Mouse (Mus musculus) embryonic facial prominence, embryonic 13.5 days (tissue): ENCODE results near the gene Olfr115. TPM values are rescaled to one million over a fixed set of nuclear protein-coding genes. Genes with fewer than 3 reads are reported as not detected.

Experiments
- ATAC-seq: fragments of 200-750 bp; cut with Nextera tagmentation; 2 replicates; pipeline ENCODE4 v1.8.0; 2017; ENCODE audit warnings: low read depth; ENCODE audit not compliant: insufficient number of reproducible peaks, insufficient read depth, low FRiP score, low TSS enrichment
- H3K27ac ChIP-seq: fragments of 300-500 bp; sonication (generic); 2 replicates; pipeline ENCODE4 v1.5.1; 2015; ENCODE audit warnings: moderate library complexity, mild to moderate bottlenecking, inconsistent platforms
- H3K27me3 ChIP-seq: fragments of 300-500 bp; sonication (generic); 2 replicates; pipeline ENCODE4 v1.6.1; 2015; ENCODE audit warnings: mild to moderate bottlenecking, inconsistent platforms
- H3K36me3 ChIP-seq: fragments of 300-500 bp; sonication (generic); 2 replicates; pipeline ENCODE4 v1.6.1; 2015; ENCODE audit warnings: mild to moderate bottlenecking, inconsistent platforms
- H3K4me1 ChIP-seq: fragments of 300-500 bp; sonication (generic); 2 replicates; pipeline ENCODE4 v1.6.1; 2015; ENCODE audit warnings: inconsistent platforms
- H3K4me2 ChIP-seq: fragments of 300-500 bp; sonication (generic); 2 replicates; pipeline ENCODE4 v1.6.1; 2015; ENCODE audit warnings: moderate library complexity, mild to moderate bottlenecking, inconsistent platforms
- H3K4me3 ChIP-seq: fragments of 300-500 bp; sonication (generic); 2 replicates; pipeline ENCODE4 v1.5.1; 2015; ENCODE audit warnings: mild to moderate bottlenecking, inconsistent platforms
- H3K9ac ChIP-seq: fragments of 300-500 bp; sonication (generic); 2 replicates; pipeline ENCODE4 v1.6.1; 2015; ENCODE audit warnings: mild to moderate bottlenecking, inconsistent platforms
- H3K9me3 ChIP-seq: fragments of 300-500 bp; sonication (generic); 2 replicates; pipeline ENCODE4 v1.6.1; 2016; ENCODE audit warnings: inconsistent platforms
- WGBS: fragments of 180-500 bp; shearing (Covaris S2); methylation state at CpG from one replicate; pipeline ENCODE4 v1.1.7; 2015; ENCODE audit warnings: mixed read lengths; 5-methylcytosine and 5-hydroxymethylcytosine counted together
- polyA plus RNA-seq: library from polyadenylated mRNA; unstranded; fragments of >200 nt; fragmentation: Nextera tagmentation; extraction: Ambion mirVana; gene quantifications from 2 replicates; pipeline ENCODE4 v1.2.1, GENCODE M21; 2015

The Olfr115 gene
- not detected in 2 replicates for polyA plus RNA-seq

GRCm38 (mm10) chr17:37627009-37627408, at the start of gene Olfr115, which contains the start of gene Olfr116:
TSS of gene Olfr115 (minus strand) at chr17:37627109.
TSS of gene Olfr116 (minus strand) at chr17:37627199.
- Histone ChIP-seq H3K4me2 (no peak within 1 kb of the TSS), H3K27me3 (no peaks in the 10 kb centered on the region), H3K4me3 (no peak within 1 kb of the TSS), H3K9me3 (peaks cover 10% of the 10 kb centered on the region; the same call in 1 of the 2 replicates), H3K36me3 (no peaks in the 10 kb centered on the region), H3K4me1 (no peaks in the 10 kb centered on the region), H3K27ac (no peak within 1 kb of the TSS), H3K9ac (no peak within 1 kb of the TSS)
- WGBS, result 70% methylated on average over 2 of the region's 2 CpGs
- ATAC-seq, result no peak

GRCm38 (mm10) chr17:37666688-37667087, 39.8 kb upstream of the Olfr115 start, which contains the start of gene Olfr118:
TSS of gene Olfr118 (plus strand) at chr17:37666988.
- Histone ChIP-seq H3K4me1 (no peaks in the 10 kb centered on the region), H3K4me3 (no peak within 1 kb of the TSS), H3K9me3 (no peaks in the 10 kb centered on the region), H3K27ac (no peak within 1 kb of the TSS), H3K36me3 (no peaks in the 10 kb centered on the region), H3K4me2 (no peak within 1 kb of the TSS), H3K27me3 (no peaks in the 10 kb centered on the region), H3K9ac (no peak within 1 kb of the TSS)
- WGBS, result 71% methylated on average over 2 of the region's 2 CpGs
- ATAC-seq, result no peak

GRCm38 (mm10) chr17:37663682-37664081, 36.8 kb upstream of the Olfr115 start, which contains the start of gene Olfr117:
TSS of gene Olfr117 (minus strand) at chr17:37663782.
- no peaks in the 10 kb centered on the region for H3K36me3 ChIP-seq
- ATAC-seq, result no peak

GRCm38 (mm10) chr17:37592643-37593042, 34.3 kb downstream of the Olfr115 start, which contains the start of gene Olfr114:
TSS of gene Olfr114 (minus strand) at chr17:37592743.
- Histone ChIP-seq H3K4me2 (no peak within 1 kb of the TSS), H3K4me3 (no peak within 1 kb of the TSS), H3K9ac (no peak within 1 kb of the TSS), H3K27me3 (no peaks in the 10 kb centered on the region), H3K27ac (no peak within 1 kb of the TSS), H3K9me3 (no peaks in the 10 kb centered on the region; the same call in 1 of the 2 replicates), H3K4me1 (no peaks in the 10 kb centered on the region), H3K36me3 (no peaks in the 10 kb centered on the region)
- ATAC-seq, result no peak

More at GRCm38 (mm10) chr17:37663682-37664081, 36.8 kb upstream of the Olfr115 start, which contains the start of gene Olfr117:
- WGBS, result 57% methylated on average over 1 of the region's 1 CpGs
- H3K27ac ChIP-seq, result no peak within 1 kb of the TSS
- H3K4me2 ChIP-seq, result no peak within 1 kb of the TSS
- H3K4me1 ChIP-seq, result no peaks in the 10 kb centered on the region
- no peak within 1 kb of the TSS for H3K9ac ChIP-seq
- no peaks in the 10 kb centered on the region; the same call in 1 of the 2 replicates for H3K9me3 ChIP-seq
- no peak within 1 kb of the TSS for H3K4me3 ChIP-seq
- H3K27me3 ChIP-seq, result no peaks in the 10 kb centered on the region

- no peak within 1 kb of the TSS for H3K4me3 ChIP-seq
- no peaks in the 10 kb centered on the region for H3K27me3 ChIP-seq
- H3K4me2 ChIP-seq, result no peak within 1 kb of the TSS
- no peak for ATAC-seq
- no peaks in the 10 kb centered on the region for H3K9me3 ChIP-seq
- no peaks in the 10 kb centered on the region for H3K4me1 ChIP-seq
- no peak within 1 kb of the TSS for H3K27ac ChIP-seq
- H3K9ac ChIP-seq, result no peak within 1 kb of the TSS
- no peaks in the 10 kb centered on the region for H3K36me3 ChIP-seq
Measured at GRCm38 (mm10) chr17:37577563-37577962, 49.3 kb downstream of the Olfr115 start, which contains the start of gene Olfr113. TSS of gene Olfr113 (minus strand) at chr17:37577663.

- H3K36me3 ChIP-seq, result no peaks in the 10 kb centered on the region
- no peak within 1 kb of the TSS for H3K4me3 ChIP-seq
- no peak within 1 kb of the TSS for H3K27ac ChIP-seq
- no peaks in the 10 kb centered on the region for H3K9me3 ChIP-seq
- H3K4me2 ChIP-seq, result no peak within 1 kb of the TSS
- H3K4me1 ChIP-seq, result no peaks in the 10 kb centered on the region
- no peak within 1 kb of the TSS for H3K9ac ChIP-seq
- no peak for ATAC-seq
- H3K27me3 ChIP-seq, result no peaks in the 10 kb centered on the region
Measured at GRCm38 (mm10) chr17:37569351-37569750, 57.6 kb downstream of the Olfr115 start, which contains the start of gene Olfr112. TSS of gene Olfr112 (minus strand) at chr17:37569451.

Other genes starting within 250 kb of the Olfr115 start
- not detected in 2 replicates for gene Olfr105-ps, start 248.1 kb downstream of the Olfr115 start, polyA plus RNA-seq
- gene Olfr106-ps, start 236.7 kb downstream of the Olfr115 start, polyA plus RNA-seq, result not detected in 2 replicates
- not detected in 2 replicates for gene Olfr107, start 227.9 kb downstream of the Olfr115 start, polyA plus RNA-seq
- not detected in 2 replicates for gene Olfr108, start 181.6 kb downstream of the Olfr115 start, polyA plus RNA-seq
- not detected in 2 replicates for gene Olfr109, start 168.2 kb downstream of the Olfr115 start, polyA plus RNA-seq
- not detected in 2 replicates for gene H2-M2, start 143.6 kb downstream of the Olfr115 start, polyA plus RNA-seq
- not detected in 2 replicates for gene Olfr110, start 134.6 kb downstream of the Olfr115 start, polyA plus RNA-seq
- not detected in 2 replicates for gene Olfr111, start 119.1 kb downstream of the Olfr115 start, polyA plus RNA-seq
- 0.20 TPM in 1 of 2 replicates, not detected in the other for gene Olfr112, start 57.7 kb downstream of the Olfr115 start, polyA plus RNA-seq
- gene Olfr113, start 49.4 kb downstream of the Olfr115 start, polyA plus RNA-seq, result not detected in 2 replicates
- gene Olfr114, start 34.4 kb downstream of the Olfr115 start, polyA plus RNA-seq, result not detected in 2 replicates
- gene Olfr116, start 90 bp upstream of the Olfr115 start, polyA plus RNA-seq, result not detected in 2 replicates
- gene Olfr117, start 36.7 kb upstream of the Olfr115 start, polyA plus RNA-seq, result not detected in 2 replicates
- gene Olfr118, start 39.9 kb upstream of the Olfr115 start, polyA plus RNA-seq, result not detected in 2 replicates
- gene Olfr119, start 69.5 kb upstream of the Olfr115 start, polyA plus RNA-seq, result not detected in 2 replicates
- not detected in 2 replicates for gene Olfr120, start 94.7 kb upstream of the Olfr115 start, polyA plus RNA-seq
- not detected in 2 replicates for gene Olfr121, start 121.7 kb upstream of the Olfr115 start, polyA plus RNA-seq
- gene Olfr122, start 141.5 kb upstream of the Olfr115 start, polyA plus RNA-seq, result not detected in 2 replicates
- not detected in 2 replicates for gene Olfr123, start 166.4 kb upstream of the Olfr115 start, polyA plus RNA-seq
- not detected in 2 replicates for gene Olfr124, start 172.8 kb upstream of the Olfr115 start, polyA plus RNA-seq
- not detected in 2 replicates for gene Olfr125, start 205.8 kb upstream of the Olfr115 start, polyA plus RNA-seq
- gene Olfr126, start 220.4 kb upstream of the Olfr115 start, polyA plus RNA-seq, result not detected in 2 replicates